Mouse (Mus musculus): ENCODE results near the gene Gm27027.

The Gm27027 gene

GRCm38 (mm10) chr2:93976436-93977252, 19.5 kb downstream of the Gm27027 start:
- peak; percentile 46 for DNase-seq (ENCODE audit: low spot score)

- no peak for DNase-seq (ENCODE audit: low spot score)
Observed at GRCm38 (mm10) chr2:93975526-93976435, 20.4 kb downstream of the Gm27027 start.

GRCm38 (mm10) chr2:93975041-93975440, 21.1 kb downstream of the Gm27027 start:
- DNase-seq (ENCODE audit: low spot score) = no peak

GRCm38 (mm10) chr2:93971647-93972046, 24.5 kb downstream of the Gm27027 start:
- DNase-seq (ENCODE audit: low spot score) = no peak

- DNase-seq (ENCODE audit: low spot score) = no peak
Observed at GRCm38 (mm10) chr2:93964494-93965160, 31.5 kb downstream of the Gm27027 start.

- DNase-seq (ENCODE audit: low spot score) = no peak
Observed at GRCm38 (mm10) chr2:93963802-93964201, 32.4 kb downstream of the Gm27027 start.

- no peak for DNase-seq (ENCODE audit: low spot score)
Observed at GRCm38 (mm10) chr2:93961716-93962115, 34.4 kb downstream of the Gm27027 start.

- no peak for DNase-seq (ENCODE audit: low spot score)
Observed at GRCm38 (mm10) chr2:93959346-93959745, 36.8 kb downstream of the Gm27027 start.

- DNase-seq (ENCODE audit: low spot score) = no peak
Observed at GRCm38 (mm10) chr2:93958216-93958615, 37.9 kb downstream of the Gm27027 start.

- no peak for DNase-seq (ENCODE audit: low spot score)
Observed at GRCm38 (mm10) chr2:93957785-93958175, 38.4 kb downstream of the Gm27027 start.

- no peak for DNase-seq (ENCODE audit: low spot score)
Observed at GRCm38 (mm10) chr2:93956908-93957784, 39.0 kb downstream of the Gm27027 start, which contains the start of gene Gm13889. Gene Gm13889, minus strand, starts transcription at chr2:93957201.

GRCm38 (mm10) chr2:93956331-93956801, 39.8 kb downstream of the Gm27027 start:
- DNase-seq (ENCODE audit: low spot score) = no peak

- DNase-seq (ENCODE audit: low spot score) = no peak
Observed at GRCm38 (mm10) chr2:93955886-93956285, 40.3 kb downstream of the Gm27027 start.

- no peak for DNase-seq (ENCODE audit: low spot score)
Observed at GRCm38 (mm10) chr2:93954781-93955578, 41.2 kb downstream of the Gm27027 start.

- no peak for DNase-seq (ENCODE audit: low spot score)
Observed at GRCm38 (mm10) chr2:93953726-93954125, 42.4 kb downstream of the Gm27027 start.

GRCm38 (mm10) chr2:93946976-93947375, 49.2 kb downstream of the Gm27027 start:
- no peak for DNase-seq (ENCODE audit: low spot score)

- DNase-seq (ENCODE audit: low spot score) = no peak
Observed at GRCm38 (mm10) chr2:93944855-93945254, 51.3 kb downstream of the Gm27027 start.

GRCm38 (mm10) chr2:93944099-93944498, 52.1 kb downstream of the Gm27027 start:
- DNase-seq (ENCODE audit: low spot score) = no peak

GRCm38 (mm10) chr2:93941670-93942069, 54.5 kb downstream of the Gm27027 start:
- no peak for DNase-seq (ENCODE audit: low spot score)

GRCm38 (mm10) chr2:93938534-93938933, 57.6 kb downstream of the Gm27027 start:
- DNase-seq (ENCODE audit: low spot score) = no peak
